Mouse (Mus musculus) stomach, embryonic 14.5 days (tissue): ENCODE measurements around the gene Mllt10. TPM values are rescaled to one million over a fixed set of nuclear protein-coding genes. Genes with fewer than 3 reads are reported as not detected.

Source experiments
- ATAC-seq: fragments of 200-750 bp; cut with Nextera tagmentation; 2 replicates; pipeline ENCODE4 v1.8.0; 2017; ENCODE audit warnings: low read depth, moderate TSS enrichment; ENCODE audit not compliant: insufficient number of reproducible peaks, insufficient read depth, low FRiP score
- H3K27ac ChIP-seq: fragments of 300-500 bp; sonication (generic); 2 replicates; pipeline ENCODE4 v1.5.1; 2014; ENCODE audit warnings: mild to moderate bottlenecking, low read length, moderate library complexity, mixed read lengths
- H3K27me3 ChIP-seq: fragments of 300-500 bp; sonication (generic); 2 replicates; pipeline ENCODE4 v1.6.1; 2014; ENCODE audit warnings: low read length, control low read depth, mixed read lengths; ENCODE audit not compliant: control insufficient read depth, insufficient read depth
- H3K36me3 ChIP-seq: fragments of 300-500 bp; sonication (generic); 2 replicates; pipeline ENCODE4 v1.6.1; 2014; ENCODE audit warnings: mild to moderate bottlenecking, control low read depth, low read length, moderate library complexity, mixed read lengths; ENCODE audit not compliant: control insufficient read depth, insufficient read depth
- H3K4me1 ChIP-seq: fragments of 300-500 bp; sonication (generic); 2 replicates; pipeline ENCODE4 v1.6.1; 2014; ENCODE audit warnings: low read length, control low read depth, mixed read lengths; ENCODE audit not compliant: control insufficient read depth, insufficient read depth
- H3K4me2 ChIP-seq: fragments of 300-500 bp; sonication (generic); replicated peaks from 2 replicates; pipeline ENCODE4 v1.6.1; 2014; ENCODE audit warnings: low read depth, low read length, control low read depth
- H3K4me3 ChIP-seq: fragments of 300-500 bp; sonication (generic); 2 replicates; pipeline ENCODE4 v1.5.1; 2014; ENCODE audit warnings: low read depth, low read length, control low read depth
- H3K9ac ChIP-seq: fragments of 300-500 bp; sonication (generic); replicated peaks from 2 replicates; pipeline ENCODE4 v1.6.1; 2014; ENCODE audit warnings: low read depth, mild to moderate bottlenecking, control low read depth, low read length, moderate library complexity, mixed read lengths
- H3K9me3 ChIP-seq: fragments of 300-500 bp; sonication (generic); 2 replicates; pipeline ENCODE4 v1.6.1; 2016; ENCODE audit warnings: low read depth, low read length, control low read depth; ENCODE audit not compliant: control insufficient read depth
- WGBS: fragments of 180-500 bp; shearing (Covaris S2); extraction: QIAGEN DNeasy Blood & Tissue Kit; methylation state at CpG from one replicate; pipeline ENCODE4 v1.1.7; 2014; 5-methylcytosine and 5-hydroxymethylcytosine counted together
- polyA plus RNA-seq: library from polyadenylated mRNA; unstranded; fragments of >200 nt; fragmentation: Nextera tagmentation; extraction: Ambion mirVana; gene quantifications from 2 replicates; pipeline ENCODE4 v1.2.1, GENCODE M21; 2014

Mllt10 gene
- polyA plus RNA-seq, 1 experiment from 2014 or later = 56.9 TPM

DNA sequence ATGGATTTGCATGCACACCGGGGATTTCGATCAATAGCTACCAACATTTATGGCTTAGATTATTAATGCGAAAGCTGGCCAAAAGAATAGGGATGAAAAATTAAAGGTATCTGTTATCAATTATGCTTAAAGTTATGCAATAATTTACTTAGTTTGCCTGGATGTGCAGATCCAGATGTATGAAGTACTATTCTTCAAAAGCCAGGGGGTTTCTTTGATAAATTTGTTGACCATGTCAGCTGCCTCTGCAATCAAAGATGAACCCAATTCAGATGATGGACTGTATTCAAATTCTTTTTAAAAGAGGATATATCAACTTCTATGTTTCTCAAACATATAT, 3.2 kb upstream of the Mllt10 start:
- Histone ChIP-seq H3K36me3 (no peaks in the 10 kb centered on the region), H3K4me2 (no peak overlapping the region), H3K4me1 (peaks cover 26% of the 10 kb centered on the region; the same call in 1 of the 2 replicates), H3K4me3 (no peak overlapping the region), H3K9me3 (no peaks in the 10 kb centered on the region), H3K9ac (no peak overlapping the region), H3K27me3 (no peaks in the 10 kb centered on the region), H3K27ac (no peak overlapping the region)
- 69% methylated on average over 3 of the region's 3 CpGs for WGBS
- no peak for ATAC-seq

GRCm38 (mm10) chr2:18052581-18052980, 2.5 kb upstream of the Mllt10 start:
- H3K36me3 ChIP-seq = no peaks in the 10 kb centered on the region
- H3K9ac ChIP-seq = no peak overlapping the region
- H3K4me3 ChIP-seq = no peak overlapping the region
- H3K27ac ChIP-seq = no peak overlapping the region
- WGBS = 64% methylated on average over 3 of the region's 3 CpGs
- H3K9me3 ChIP-seq = no peaks in the 10 kb centered on the region
- ATAC-seq = no peak
- peaks cover 26% of the 10 kb centered on the region; the same call in 1 of the 2 replicates for H3K4me1 ChIP-seq
- H3K4me2 ChIP-seq = no peak overlapping the region
- H3K27me3 ChIP-seq = no peaks in the 10 kb centered on the region

- Histone ChIP-seq H3K4me1 (peaks cover 26% of the 10 kb centered on the region; the same call in 1 of the 2 replicates), H3K4me2 (no peak overlapping the region), H3K4me3 (no peak overlapping the region), H3K36me3 (no peaks in the 10 kb centered on the region), H3K9me3 (no peaks in the 10 kb centered on the region), H3K27me3 (no peaks in the 10 kb centered on the region), H3K27ac (no peak overlapping the region), H3K9ac (no peak overlapping the region)
- ATAC-seq = no peak
- WGBS = 76% methylated on average over 1 of the region's 1 CpGs
Observed at GRCm38 (mm10) chr2:18053243-18053950, 1.6 kb upstream of the Mllt10 start.

- WGBS = 19% methylated on average over 2 of the region's 2 CpGs
- Histone ChIP-seq H3K9me3 (no peaks in the 10 kb centered on the region), H3K4me2 (no peak overlapping the region), H3K4me1 (peaks cover 26% of the 10 kb centered on the region; the same call in 1 of the 2 replicates), H3K9ac (no peak overlapping the region), H3K36me3 (no peaks in the 10 kb centered on the region), H3K4me3 (no peak overlapping the region), H3K27me3 (no peaks in the 10 kb centered on the region), H3K27ac (peak overlapping the region; percentile 1; the same call in 1 of the 2 replicates)
- no peak for ATAC-seq
Observed at GRCm38 (mm10) chr2:18053951-18054530, 996 bp upstream of the Mllt10 start.

DNA sequence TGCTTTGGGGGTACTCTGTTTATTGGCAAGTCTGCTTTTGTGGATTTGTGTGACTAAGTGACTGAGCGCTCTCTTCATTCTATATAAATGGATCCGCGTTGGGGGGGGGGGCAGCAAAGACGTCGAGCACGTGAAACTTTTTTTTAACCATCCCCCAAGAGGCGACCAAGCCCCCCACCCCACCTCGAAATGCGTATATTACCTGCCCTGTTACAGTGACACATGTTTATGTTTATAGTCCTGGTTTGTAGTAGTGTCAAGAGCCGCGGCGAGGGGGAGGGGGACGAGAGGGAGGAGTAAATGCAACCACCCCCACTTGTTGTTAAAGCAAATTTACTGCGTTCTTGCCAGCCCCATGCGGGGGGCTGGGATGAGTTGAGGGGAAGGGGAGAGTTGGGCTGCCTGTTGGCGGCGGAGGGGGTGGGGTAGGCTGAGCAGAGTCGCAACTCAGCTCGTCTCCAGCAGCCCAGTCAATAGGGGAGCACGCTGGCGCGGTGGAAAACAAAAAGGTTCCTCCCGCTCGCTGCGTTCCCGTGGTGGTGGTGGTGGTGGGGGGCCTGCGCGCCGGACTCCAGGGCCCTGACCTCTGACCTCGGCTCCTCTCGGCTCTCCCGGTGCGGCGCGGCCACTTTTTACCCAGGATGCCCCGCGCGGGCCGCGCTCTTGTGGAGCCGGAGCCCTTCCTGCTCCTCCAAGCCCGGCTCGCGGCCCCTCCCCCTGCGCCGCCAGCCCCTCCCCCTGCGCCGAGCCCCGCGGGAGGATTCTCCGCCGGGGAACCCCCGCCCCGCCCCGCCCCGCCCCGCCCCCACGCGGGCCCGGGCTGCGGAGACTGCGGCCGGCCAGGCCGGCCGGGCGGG, 1.1 kb downstream of the Mllt10 start:
- H3K27me3 ChIP-seq = no peaks in the 10 kb centered on the region
- peak overlapping the region; percentile 60 for H3K9ac ChIP-seq
- H3K9me3 ChIP-seq = no peaks in the 10 kb centered on the region
- peak overlapping the region; percentile 45 for H3K4me3 ChIP-seq
- peak overlapping the region; percentile 96 for H3K4me2 ChIP-seq
- peak overlapping the region; percentile 100 for H3K27ac ChIP-seq
- peaks cover 9% of the 10 kb centered on the region; the same call in 1 of the 2 replicates for H3K4me1 ChIP-seq
- no peaks in the 10 kb centered on the region for H3K36me3 ChIP-seq
- 2% methylated on average over 47 of the region's 66 CpGs for WGBS
- peak; percentile 88 for ATAC-seq

DNA sequence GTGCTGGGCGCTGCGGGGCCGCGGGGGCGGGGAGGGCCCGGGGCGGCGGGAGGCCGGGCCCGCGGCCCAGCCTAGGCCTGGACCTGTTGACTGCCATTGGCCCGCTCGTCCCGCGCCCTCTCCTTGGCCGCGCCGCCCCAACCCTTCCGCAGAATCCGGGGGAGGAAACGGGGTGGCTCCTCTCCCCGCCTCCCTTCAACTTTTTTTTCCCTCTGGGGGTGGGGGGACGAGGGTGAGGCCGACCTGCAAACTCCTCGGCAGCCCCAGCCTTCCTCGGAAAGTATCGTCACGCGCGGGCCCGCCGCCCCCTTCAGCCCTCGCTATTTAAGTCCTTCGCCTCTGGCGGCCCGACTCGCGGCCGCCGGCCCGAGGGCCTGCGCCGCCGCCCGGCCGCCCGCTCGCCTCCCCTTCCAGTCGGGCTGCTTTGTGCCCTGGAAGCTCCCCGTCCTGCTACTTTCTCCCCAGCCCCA, 1.8 kb downstream of the Mllt10 start:
- Histone ChIP-seq H3K27me3 (no peaks in the 10 kb centered on the region), H3K36me3 (no peaks in the 10 kb centered on the region), H3K27ac (peak overlapping the region; percentile 100), H3K9ac (peak overlapping the region; percentile 74), H3K4me2 (peak overlapping the region; percentile 96), H3K4me3 (peak overlapping the region; percentile 45), H3K4me1 (peaks cover 7% of the 10 kb centered on the region; the same call in 1 of the 2 replicates), H3K9me3 (no peaks in the 10 kb centered on the region)
- peak; percentile 98 for ATAC-seq
- 1% methylated on average over 30 of the region's 50 CpGs for WGBS

DNA sequence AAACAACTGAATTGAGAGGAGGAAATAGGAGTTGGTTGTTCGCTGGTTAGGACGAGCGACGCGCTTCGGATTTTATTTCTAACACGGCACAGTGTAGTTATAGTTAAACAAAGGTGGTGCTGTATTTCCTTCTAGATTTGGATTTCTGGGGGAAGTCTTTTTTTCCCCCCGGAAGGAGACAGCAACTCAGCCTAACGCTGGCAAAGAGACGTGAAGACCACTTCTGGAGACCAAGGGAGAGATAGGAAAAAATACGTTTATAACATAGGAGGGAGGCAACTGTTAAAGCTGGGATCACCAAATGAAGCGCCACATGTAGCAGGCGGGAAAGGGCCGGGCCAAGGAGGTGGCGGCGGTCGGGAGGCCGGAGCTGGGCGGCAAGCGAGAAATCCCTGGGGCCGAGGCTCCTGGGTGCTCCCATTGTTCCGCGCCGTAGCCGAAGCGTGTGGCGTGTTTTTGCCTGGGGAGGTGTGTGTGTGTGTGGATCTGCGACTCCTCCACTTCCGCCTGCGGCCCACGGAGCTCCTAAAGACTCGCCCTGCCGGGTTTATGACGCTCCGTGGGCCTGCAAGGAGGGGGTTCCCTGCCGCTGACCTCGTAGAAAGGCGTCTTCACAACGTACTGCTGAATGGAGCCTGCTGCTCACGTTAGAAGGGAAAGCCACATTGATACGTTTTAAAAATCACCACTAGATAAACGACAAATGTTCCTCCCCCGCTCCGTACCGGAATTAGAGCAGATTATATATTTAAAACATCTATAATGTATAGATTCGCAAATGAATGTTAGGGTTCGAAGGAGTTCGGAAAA, 2.5 kb downstream of the Mllt10 start:
- no peaks in the 10 kb centered on the region for H3K36me3 ChIP-seq
- 1% methylated on average over 48 of the region's 48 CpGs for WGBS

More for the DNA sequence above, 2.5 kb downstream of the Mllt10 start:
- Histone ChIP-seq H3K27ac (peak overlapping the region; percentile 100), H3K9me3 (no peaks in the 10 kb centered on the region), H3K4me2 (peak overlapping the region; percentile 96), H3K27me3 (no peaks in the 10 kb centered on the region), H3K4me3 (peak overlapping the region; percentile 45), H3K4me1 (peaks cover 7% of the 10 kb centered on the region; the same call in 1 of the 2 replicates), H3K9ac (peak overlapping the region; percentile 74)
- ATAC-seq = no peak
